Mouse (Mus musculus): ENCODE measurements around the gene Arid4a.
A peak's percentile ranks its signal among the peaks of the same experiment; 100 is the strongest.

The Arid4a gene

GRCm38 (mm10) chr12:71015363-71016210 lies at the start of gene Arid4a:
Gene Arid4a (plus strand): TSS chr12:71015990.
- peak; percentile 96 for DNase-seq

GRCm38 (mm10) chr12:70967581-70967980 lies 48.2 kb upstream of the Arid4a start:
- no peak for DNase-seq

DNA sequence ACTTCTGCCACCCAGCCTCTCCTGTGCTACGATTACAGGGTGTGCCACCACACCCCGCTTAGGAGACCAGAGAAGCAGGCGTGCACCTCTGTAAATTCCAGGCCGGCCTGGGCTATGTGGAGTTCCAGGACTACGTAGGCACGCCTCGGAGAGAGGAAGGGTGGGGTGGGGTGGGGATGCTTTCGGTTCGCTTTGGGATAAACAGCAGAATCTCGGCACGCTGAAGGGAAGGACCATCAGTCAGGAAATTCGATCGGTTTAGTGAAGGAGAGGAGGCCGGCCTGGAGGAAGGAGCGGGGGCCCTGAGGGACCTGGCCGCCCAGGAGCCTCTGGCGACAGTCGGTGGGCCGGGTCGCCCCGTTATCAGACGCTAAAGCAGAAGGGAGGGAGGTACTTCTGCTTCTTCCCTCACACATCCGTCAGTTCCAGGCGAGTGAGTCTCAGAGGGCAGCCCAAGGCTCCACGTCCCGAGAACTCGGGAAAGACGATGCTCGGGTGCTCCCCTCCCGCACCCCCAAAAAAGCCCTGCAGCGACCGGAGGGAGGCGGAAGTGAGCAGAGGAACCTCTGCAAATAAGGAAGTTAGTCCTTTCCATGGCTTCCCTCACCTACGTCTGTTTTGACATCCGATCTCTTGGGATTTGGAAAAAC lies 47.5 kb upstream of the Arid4a start:
- DNase-seq: peak; percentile 76

- peak; percentile 82 for DNase-seq
These were observed 46.9 kb upstream of the Arid4a start for GRCm38 (mm10) chr12:70968791-70969307.

- DNase-seq: peak; percentile 57
These were observed 46.2 kb upstream of the Arid4a start for GRCm38 (mm10) chr12:70969485-70970184.

- no peak for DNase-seq
These were observed 42.0 kb upstream of the Arid4a start for GRCm38 (mm10) chr12:70973831-70974230.

DNA sequence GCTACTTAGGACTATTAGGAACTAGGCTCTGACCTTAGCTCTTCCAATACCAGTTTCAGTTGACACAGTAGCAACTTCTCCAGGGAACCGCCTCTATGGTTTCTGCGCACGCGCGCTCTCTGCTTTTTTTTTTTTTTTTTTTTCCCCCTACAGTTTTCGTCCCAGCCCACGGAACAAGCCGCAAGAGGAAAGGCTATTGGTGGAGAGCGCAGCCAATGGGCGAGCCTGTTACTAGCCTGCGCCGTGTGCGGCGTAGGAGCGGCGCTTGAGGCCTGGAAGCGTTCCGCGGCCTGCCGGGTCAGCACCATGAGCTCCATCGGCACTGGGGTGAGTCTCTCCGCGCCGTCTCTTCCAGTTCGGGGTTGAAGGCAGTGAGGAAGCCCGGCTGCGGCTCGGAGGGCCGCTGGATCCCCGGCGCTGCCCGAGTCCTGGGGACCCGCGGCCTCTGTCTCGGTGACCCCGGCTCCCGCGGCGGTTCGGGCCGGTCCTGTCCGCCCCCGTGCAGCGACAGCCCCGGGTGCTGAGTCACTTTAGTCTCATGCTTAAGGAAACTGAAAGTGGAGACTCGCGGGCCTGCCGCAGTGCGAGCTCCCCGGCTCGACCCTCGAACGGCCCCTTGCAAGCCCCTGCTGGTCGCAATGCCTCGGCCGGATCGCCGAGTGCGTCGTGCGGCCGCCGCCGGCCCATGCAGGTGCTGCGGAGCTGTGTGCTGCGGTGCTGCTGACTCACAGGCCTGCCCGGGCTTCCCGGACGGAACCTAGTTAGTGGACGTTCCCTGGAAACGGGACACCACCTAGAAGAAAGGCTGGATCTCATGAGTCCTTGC lies 41.1 kb upstream of the Arid4a start, which contains the start of gene Psma3:
Gene Psma3, plus strand, starts transcription at position 181 of the 826 bp plus-strand sequence.
- DNase-seq: peak; percentile 86

- DNase-seq: no peak
These were observed 40.4 kb upstream of the Arid4a start for GRCm38 (mm10) chr12:70975406-70975805.

- DNase-seq: no peak
These were observed 39.9 kb upstream of the Arid4a start for GRCm38 (mm10) chr12:70975891-70976290.

GRCm38 (mm10) chr12:70978345-70978744 lies 37.4 kb upstream of the Arid4a start:
- DNase-seq: no peak

DNA sequence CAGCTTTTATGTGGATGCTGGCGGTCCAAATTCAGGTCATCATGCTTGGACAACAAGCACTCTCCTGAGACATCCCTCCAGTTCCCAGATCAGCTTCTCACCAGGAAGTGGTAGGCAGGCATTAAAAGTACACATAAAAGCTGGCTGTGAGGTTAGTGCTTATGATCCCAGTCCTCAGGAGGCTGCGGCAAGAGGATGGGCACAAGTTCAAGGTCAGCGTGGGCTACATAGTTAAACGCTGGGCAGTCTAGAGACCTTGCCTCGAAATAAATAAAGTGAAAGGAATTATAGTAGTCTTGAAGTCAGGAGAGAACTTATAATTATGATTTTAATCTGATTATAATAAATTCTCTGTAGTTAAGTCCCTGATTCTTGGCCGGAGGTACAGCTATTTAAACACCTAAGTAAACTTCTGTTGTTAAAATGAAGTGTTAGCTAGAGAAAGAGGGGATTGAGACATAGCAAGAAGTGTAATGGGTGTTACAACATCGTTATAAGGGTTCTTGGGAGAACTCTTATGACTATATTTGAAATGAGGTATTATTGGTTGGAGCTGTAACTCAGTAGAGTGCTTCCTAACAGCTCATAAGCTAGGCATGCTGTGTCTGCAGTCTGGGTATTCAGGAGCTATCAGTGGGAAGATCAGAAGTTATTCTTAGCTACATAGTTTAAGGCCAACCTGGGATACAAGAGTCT lies 30.8 kb upstream of the Arid4a start:
- DNase-seq: no peak

GRCm38 (mm10) chr12:70997225-70997624 lies 18.6 kb upstream of the Arid4a start:
- DNase-seq: no peak

- no peak for DNase-seq
These were observed 16.3 kb upstream of the Arid4a start for GRCm38 (mm10) chr12:70999423-70999903.

DNA sequence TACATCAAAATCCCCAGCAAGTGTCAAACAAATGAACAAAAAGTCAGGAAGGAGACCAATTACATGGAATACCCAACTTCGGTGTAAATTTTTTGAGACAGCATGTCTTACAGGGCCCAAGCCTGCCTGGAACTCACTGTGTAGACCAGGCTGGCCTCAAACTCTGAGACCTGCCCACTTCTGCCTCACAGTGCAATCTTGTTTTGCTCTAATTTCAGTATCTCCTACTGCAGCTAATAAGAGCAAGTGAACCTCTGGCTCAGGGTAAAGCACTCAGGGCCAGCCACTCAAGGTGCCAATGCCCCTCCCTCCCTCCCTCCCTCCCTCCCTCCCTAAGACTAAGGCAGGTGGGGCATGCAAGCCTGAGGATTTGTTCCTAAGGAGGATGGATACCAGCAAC lies 15.4 kb upstream of the Arid4a start:
- no peak for DNase-seq

DNA sequence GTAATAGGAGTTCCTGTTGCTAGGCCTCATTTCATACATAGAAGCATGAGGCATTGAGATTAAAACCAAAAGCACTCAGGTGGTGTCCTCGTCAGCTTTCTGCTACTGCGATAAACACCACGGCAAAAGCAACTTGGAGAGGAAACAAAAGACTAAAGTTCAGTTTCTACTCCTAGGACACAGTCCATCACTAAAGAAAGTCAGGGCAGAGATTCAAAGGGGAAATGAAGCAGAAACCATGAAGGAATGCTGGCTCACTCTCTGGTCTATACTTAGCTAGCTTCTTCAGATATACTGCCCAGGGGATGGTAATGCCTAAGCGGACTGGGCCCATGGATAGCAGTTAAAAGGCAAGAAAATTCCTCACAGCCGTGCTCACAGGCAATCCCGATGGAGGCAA lies 14.3 kb upstream of the Arid4a start:
- no peak for DNase-seq

DNA sequence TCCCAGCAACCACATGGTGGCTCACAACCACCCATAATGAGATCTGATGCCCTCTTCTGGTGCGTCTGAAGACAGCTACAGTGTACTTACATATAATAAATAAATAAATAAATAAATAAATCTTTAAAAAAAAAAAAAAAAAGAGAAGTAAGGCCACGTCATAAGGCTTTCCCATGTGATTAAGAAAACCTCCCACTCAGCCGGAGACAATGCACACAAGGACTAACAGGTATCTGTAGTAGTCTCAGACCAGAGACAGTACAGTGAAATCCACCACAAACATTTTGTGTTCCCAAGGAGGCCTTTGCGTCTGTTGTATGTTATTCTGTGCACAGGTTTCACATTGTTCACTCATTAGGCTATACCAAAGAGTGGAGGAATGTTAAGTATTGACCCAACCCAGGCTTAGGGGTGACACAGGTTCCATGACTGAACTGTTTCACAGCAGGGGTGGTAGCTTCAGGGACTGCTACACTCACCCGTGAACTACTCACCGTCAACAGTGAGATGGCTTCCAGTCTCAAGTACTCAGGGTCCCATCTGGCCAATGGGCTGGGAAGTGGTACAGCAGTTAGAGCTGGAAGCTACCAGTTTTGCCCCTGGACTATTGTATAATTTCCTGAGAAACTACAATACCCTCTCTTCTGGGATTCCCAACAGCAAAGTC lies 11.9 kb upstream of the Arid4a start:
- no peak for DNase-seq

DNA sequence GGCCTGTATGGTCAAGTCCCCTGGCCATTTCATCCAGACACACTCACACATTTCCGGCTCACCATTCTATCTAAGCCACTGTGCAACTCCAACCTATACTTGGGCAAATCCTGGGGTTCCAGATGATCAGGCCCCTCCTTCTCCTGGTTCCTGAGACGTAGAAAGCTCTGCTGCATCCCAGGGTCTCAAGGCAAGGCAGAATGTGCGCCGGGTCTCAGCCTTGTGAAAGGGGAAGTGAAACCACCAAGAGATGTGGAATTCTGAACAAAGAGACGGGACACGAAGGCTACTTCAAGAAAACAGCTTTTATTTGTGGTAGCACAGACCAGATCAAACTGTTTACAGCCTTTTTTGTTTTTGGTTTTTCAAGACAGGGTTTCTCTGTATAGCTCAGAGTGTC lies 9.6 kb upstream of the Arid4a start:
- DNase-seq: no peak

- DNase-seq: no peak
These were observed 8.9 kb upstream of the Arid4a start for GRCm38 (mm10) chr12:71006901-71007300.

- DNase-seq: no peak
These were observed 6.0 kb upstream of the Arid4a start for GRCm38 (mm10) chr12:71009769-71010168.

GRCm38 (mm10) chr12:71014845-71015362 lies 886 bp upstream of the Arid4a start:
- DNase-seq: no peak

DNA sequence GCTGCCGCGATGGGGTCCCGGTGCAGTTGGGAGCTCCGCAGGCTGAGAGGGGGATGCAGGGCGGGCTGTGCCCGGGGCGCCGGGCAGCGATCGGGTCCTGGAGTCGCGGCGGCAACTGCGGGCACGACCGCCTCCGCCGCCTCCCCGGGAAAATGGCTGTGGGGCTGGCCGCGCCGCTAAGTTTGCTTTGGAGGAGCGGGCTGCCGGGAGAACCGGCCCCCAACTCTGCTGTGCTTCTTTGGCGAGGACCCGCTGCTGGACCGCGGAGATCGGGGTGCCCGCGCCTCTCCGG lies 367 bp downstream of the Arid4a start:
- no peak for DNase-seq

All from cerebellum, adult 11 months (tissue).